In the genomic region with DNA sequence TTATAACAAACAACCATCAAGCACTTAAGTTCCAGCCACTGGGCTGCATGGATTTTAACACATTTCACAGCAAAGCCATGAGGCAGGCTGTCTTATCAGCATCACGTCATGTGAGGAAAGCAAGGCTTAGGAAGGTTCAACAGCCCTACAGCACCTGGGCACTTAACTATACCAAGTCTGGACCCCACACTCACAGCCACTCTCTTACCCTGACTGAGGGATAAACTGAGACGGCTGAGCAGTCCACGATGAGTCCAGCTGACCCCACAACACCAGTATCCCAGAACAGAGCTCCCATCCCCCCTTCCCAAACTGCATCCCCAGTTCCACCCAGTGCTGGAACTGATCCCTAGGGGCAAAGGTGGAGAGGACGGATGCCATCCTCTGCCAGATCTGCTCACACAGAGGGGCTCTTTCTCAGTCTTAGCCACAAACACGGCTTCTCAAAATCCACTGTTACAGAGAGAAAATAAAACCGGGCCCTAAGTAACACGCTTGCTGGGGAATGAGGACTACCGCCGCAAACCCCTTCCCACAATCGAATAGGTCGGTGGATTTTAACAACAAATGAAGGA, we compare ENCODE assay signal across 14 mouse cellular contexts.
"Had no signal": no experiment of that assay in that cellular context is flagged by ENCODE, and none has a peak within 500 bp of the region (broad histone marks: within the 10 kb centered on the region; RNA-seq: fewer than 3 reads in every experiment).

No protein-coding gene starts in this region.

- DNase-seq: gastrocnemius, adult 2 months; gastrocnemius, postnatal 10 days; gastrocnemius, postnatal 25 days; heart, postnatal 10 days; heart, postnatal 4 days; kidney, adult 11 months; kidney, adult 2 months; kidney, adult 9 months; kidney, postnatal 14 days; kidney, postnatal 36 days; layer of hippocampus, adult 9-11 months; layer of hippocampus, postnatal 36 days; left cerebral cortex, postnatal 4 days; liver, embryonic 13.5 days had no signal
